16 mouse cellular contexts compared by ENCODE assay signal in the genomic region with DNA sequence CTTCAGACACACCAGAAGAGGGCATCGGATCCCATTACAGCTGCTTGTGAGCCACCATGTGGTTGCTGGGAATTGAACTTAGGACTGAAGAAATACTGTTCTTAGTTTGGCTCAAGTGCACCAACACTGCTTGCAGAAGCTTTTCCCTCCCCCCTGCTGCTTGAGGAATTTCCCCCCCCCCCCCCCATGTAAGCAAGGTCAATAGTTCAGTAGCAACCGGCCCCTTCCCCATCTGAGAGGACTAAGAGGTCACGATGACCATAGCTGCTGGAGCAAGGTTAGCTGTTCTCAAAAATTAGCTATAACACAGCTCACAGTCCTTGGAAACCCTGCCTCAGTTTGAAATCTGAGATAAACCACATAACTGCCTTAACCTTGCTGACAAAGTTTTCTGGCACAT.
"Had no signal": no experiment of that assay in that cellular context is flagged by ENCODE, and none has a peak within 500 bp of the region (broad histone marks: within the 10 kb centered on the region; RNA-seq: fewer than 3 reads in every experiment).

No protein-coding gene starts in this region.

- H3K9me3 ChIP-seq: neural tube, embryonic 12.5 days; neural tube, embryonic 13.5 days; neural tube, embryonic 15.5 days; stomach, embryonic 15.5 days had no signal

- H3K4me1 ChIP-seq: neural tube, embryonic 12.5 days; neural tube, embryonic 15.5 days; stomach, embryonic 15.5 days had no signal

- DNase-seq: retina, postnatal 1 day; right cerebral cortex, adult 18-20 months; right cerebral cortex, postnatal 14 days; right cerebral cortex, postnatal 25 days; right cerebral cortex, postnatal 4 days; spleen, adult 18-20 months; thymus, adult 18-20 months; thymus, postnatal 14 days; thymus, postnatal 25 days; thymus, postnatal 36 days; thymus, postnatal 4 days had no signal

- H3K27ac ChIP-seq: neural tube, embryonic 12.5 days; neural tube, embryonic 13.5 days; neural tube, embryonic 15.5 days; stomach, embryonic 15.5 days; stomach, postnatal 0 days had no signal

- H3K4me2 ChIP-seq: neural tube, embryonic 12.5 days; neural tube, embryonic 13.5 days; neural tube, embryonic 15.5 days; stomach, embryonic 15.5 days had no signal

- H3K9ac ChIP-seq: neural tube, embryonic 12.5 days; neural tube, embryonic 13.5 days; neural tube, embryonic 15.5 days; stomach, embryonic 15.5 days had no signal

- H3K27me3 ChIP-seq: neural tube, embryonic 12.5 days; neural tube, embryonic 13.5 days; neural tube, embryonic 15.5 days; stomach, embryonic 15.5 days had no signal

- H3K4me3 ChIP-seq: neural tube, embryonic 12.5 days; neural tube, embryonic 13.5 days; neural tube, embryonic 15.5 days; stomach, embryonic 15.5 days had no signal
